Mouse (Mus musculus) neural tube, embryonic 15.5 days (tissue): Measurements from ENCODE around the gene Nalcn. TPM values are rescaled to one million over a fixed set of nuclear protein-coding genes. Genes with fewer than 3 reads are reported as not detected.

Experiments used
- ATAC-seq: fragments of 200-750 bp; cut with Nextera tagmentation; 2 replicates; pipeline ENCODE4 v1.8.0; 2017; ENCODE audit warnings: mild to moderate bottlenecking, moderate TSS enrichment, moderate library complexity; ENCODE audit not compliant: low FRiP score
- H3K27ac ChIP-seq: fragments of 300-500 bp; sonication (generic); replicated peaks from 2 replicates; pipeline ENCODE4 v1.5.1; 2015; ENCODE audit warnings: mild to moderate bottlenecking, inconsistent platforms
- H3K27me3 ChIP-seq: fragments of 300-500 bp; sonication (generic); replicated peaks from 2 replicates; pipeline ENCODE4 v1.6.1; 2015; ENCODE audit warnings: inconsistent platforms
- H3K36me3 ChIP-seq: fragments of 300-500 bp; sonication (generic); 2 replicates; pipeline ENCODE4 v1.6.1; 2015; ENCODE audit warnings: inconsistent platforms
- H3K4me1 ChIP-seq: fragments of 300-500 bp; sonication (generic); 2 replicates; pipeline ENCODE4 v1.6.1; 2015; ENCODE audit warnings: inconsistent platforms
- H3K4me2 ChIP-seq: fragments of 300-500 bp; sonication (generic); 2 replicates; pipeline ENCODE4 v1.6.1; 2015; ENCODE audit warnings: inconsistent platforms, mild to moderate bottlenecking, moderate library complexity
- H3K4me3 ChIP-seq: fragments of 300-500 bp; sonication (generic); replicated peaks from 2 replicates; pipeline ENCODE4 v1.5.1; 2015; ENCODE audit warnings: mild to moderate bottlenecking, inconsistent platforms
- H3K9ac ChIP-seq: fragments of 300-500 bp; sonication (generic); replicated peaks from 2 replicates; pipeline ENCODE4 v1.6.1; 2015; ENCODE audit warnings: mild to moderate bottlenecking, inconsistent platforms
- H3K9me3 ChIP-seq: fragments of 300-500 bp; sonication (generic); replicated peaks from 2 replicates; pipeline ENCODE4 v1.6.1; 2016; ENCODE audit warnings: inconsistent platforms
- WGBS: fragments of 180-500 bp; shearing (Covaris S2); methylation state at CpG from one replicate; pipeline ENCODE4 v1.1.7; 2015; ENCODE audit warnings: mixed read lengths; 5-methylcytosine and 5-hydroxymethylcytosine counted together
- polyA plus RNA-seq: library from polyadenylated mRNA; unstranded; fragments of >200 nt; fragmentation: Nextera tagmentation; extraction: Ambion mirVana; gene quantifications from 2 replicates; pipeline ENCODE4 v1.2.1, GENCODE M21; 2015

Nalcn gene
- polyA plus RNA-seq, 1 experiment from 2014 or later, result 13.9 TPM

DNA sequence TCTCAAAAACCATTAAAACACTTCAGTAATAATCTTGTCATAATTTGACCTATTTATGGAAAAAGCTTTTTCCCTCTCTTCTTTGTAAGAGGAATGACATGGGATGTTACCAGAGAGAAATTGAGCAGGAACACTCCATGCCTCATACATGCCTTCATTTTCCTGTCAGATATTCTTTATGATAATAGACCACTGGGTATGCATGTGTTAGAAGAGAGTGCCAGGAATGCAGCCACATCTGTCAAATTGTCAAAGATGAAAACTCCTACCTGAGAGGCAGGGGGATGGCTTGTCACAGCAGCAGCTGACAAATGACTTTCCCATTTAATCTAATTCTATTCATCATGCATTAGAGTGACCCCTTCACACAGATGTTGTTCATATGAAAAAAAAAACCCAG, 131.4 kb downstream of the Nalcn start:
- no peaks in the 10 kb centered on the region for H3K27me3 ChIP-seq
- no peak overlapping the region for H3K4me2 ChIP-seq
- no peak for ATAC-seq
- H3K9ac ChIP-seq, result no peak overlapping the region
- no peaks in the 10 kb centered on the region for H3K4me1 ChIP-seq
- no peak overlapping the region for H3K27ac ChIP-seq
- no peaks in the 10 kb centered on the region for H3K36me3 ChIP-seq
- H3K9me3 ChIP-seq, result 0 out of 2 replicates have a peak, but pooled peaks cover 2% of the 10 kb centered on the region
- no peak overlapping the region for H3K4me3 ChIP-seq

GRCm38 (mm10) chr14:123488575-123489207, 138.3 kb downstream of the Nalcn start:
- ATAC-seq, result no peak
- no peak overlapping the region for H3K4me3 ChIP-seq
- no peaks in the 10 kb centered on the region for H3K27me3 ChIP-seq
- H3K9ac ChIP-seq, result no peak overlapping the region
- 83% methylated on average over 1 of the region's 1 CpGs for WGBS
- H3K36me3 ChIP-seq, result no peaks in the 10 kb centered on the region
- H3K4me1 ChIP-seq, result no peaks in the 10 kb centered on the region
- no peak overlapping the region for H3K27ac ChIP-seq
- H3K4me2 ChIP-seq, result no peak overlapping the region
- no peaks in the 10 kb centered on the region for H3K9me3 ChIP-seq

- Histone ChIP-seq H3K4me2 (no peak overlapping the region), H3K27me3 (no peaks in the 10 kb centered on the region), H3K4me3 (no peak overlapping the region), H3K4me1 (no peaks in the 10 kb centered on the region), H3K27ac (no peak overlapping the region), H3K9ac (no peak overlapping the region), H3K36me3 (peaks cover 4% of the 10 kb centered on the region; the same call in 1 of the 2 replicates), H3K9me3 (no peaks in the 10 kb centered on the region)
- WGBS, result 81% methylated on average over 1 of the region's 1 CpGs
- no peak for ATAC-seq
Observed at GRCm38 (mm10) chr14:123462026-123462425, 164.9 kb downstream of the Nalcn start.

DNA sequence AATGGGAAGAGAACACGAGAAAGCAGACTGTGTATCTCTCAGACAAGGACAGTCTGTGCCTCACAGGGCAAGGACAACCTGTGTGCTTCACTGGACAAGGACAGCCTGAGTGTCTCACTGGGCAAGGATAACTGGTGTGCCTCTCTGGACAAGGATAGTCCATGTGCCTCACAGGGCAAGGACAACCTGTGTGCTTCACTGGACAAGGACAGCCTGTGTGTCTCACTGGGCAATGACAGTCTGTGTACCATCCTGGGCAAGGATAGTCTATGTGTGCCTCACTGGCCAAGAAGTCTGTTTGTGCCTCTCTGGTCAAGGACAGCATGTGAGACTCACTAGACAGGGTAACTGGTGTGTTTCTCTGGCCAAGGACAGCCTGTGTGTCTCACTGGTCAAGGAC, 180.9 kb downstream of the Nalcn start:
- Histone ChIP-seq H3K9me3 (no peaks in the 10 kb centered on the region), H3K4me1 (no peaks in the 10 kb centered on the region), H3K27me3 (no peaks in the 10 kb centered on the region), H3K4me3 (no peak overlapping the region), H3K27ac (no peak overlapping the region), H3K4me2 (no peak overlapping the region), H3K36me3 (no peaks in the 10 kb centered on the region), H3K9ac (no peak overlapping the region)
- WGBS, result 80% methylated on average over 1 of the region's 1 CpGs
- ATAC-seq, result no peak

DNA sequence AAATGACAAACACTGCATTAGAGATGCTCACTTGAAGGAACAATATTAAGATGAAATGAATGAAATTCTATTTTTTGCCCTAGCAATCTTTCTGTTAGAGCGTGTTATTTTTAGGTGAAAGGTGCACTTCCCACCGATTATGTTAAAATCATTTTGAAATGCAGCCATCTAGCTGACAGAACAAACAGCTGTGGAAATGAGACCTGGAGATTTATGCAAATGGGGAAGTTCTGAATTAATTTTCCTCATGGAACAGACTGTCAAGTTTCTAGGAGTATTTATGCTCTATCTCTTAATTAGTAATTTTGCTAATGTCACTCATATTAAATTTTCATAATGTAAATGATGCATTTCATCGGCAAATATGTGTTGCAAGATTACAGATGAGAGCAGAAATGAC, 191.4 kb downstream of the Nalcn start:
- H3K4me1 ChIP-seq, result no peaks in the 10 kb centered on the region
- 76% methylated on average over 3 of the region's 3 CpGs for WGBS
- no peak for ATAC-seq
- H3K27ac ChIP-seq, result no peak overlapping the region
- H3K9me3 ChIP-seq, result no peaks in the 10 kb centered on the region
- no peak overlapping the region for H3K9ac ChIP-seq
- no peak overlapping the region for H3K4me3 ChIP-seq
- no peaks in the 10 kb centered on the region for H3K36me3 ChIP-seq
- H3K27me3 ChIP-seq, result no peaks in the 10 kb centered on the region
- no peak overlapping the region for H3K4me2 ChIP-seq

- Histone ChIP-seq H3K9me3 (no peaks in the 10 kb centered on the region), H3K36me3 (no peaks in the 10 kb centered on the region), H3K27me3 (no peaks in the 10 kb centered on the region), H3K4me3 (no peak overlapping the region), H3K4me2 (no peak overlapping the region), H3K9ac (no peak overlapping the region), H3K27ac (no peak overlapping the region), H3K4me1 (no peaks in the 10 kb centered on the region)
- 66% methylated on average over 7 of the region's 7 CpGs for WGBS
- peak; percentile 76 for ATAC-seq
Observed at GRCm38 (mm10) chr14:123376167-123376855, 250.6 kb downstream of the Nalcn start.

DNA sequence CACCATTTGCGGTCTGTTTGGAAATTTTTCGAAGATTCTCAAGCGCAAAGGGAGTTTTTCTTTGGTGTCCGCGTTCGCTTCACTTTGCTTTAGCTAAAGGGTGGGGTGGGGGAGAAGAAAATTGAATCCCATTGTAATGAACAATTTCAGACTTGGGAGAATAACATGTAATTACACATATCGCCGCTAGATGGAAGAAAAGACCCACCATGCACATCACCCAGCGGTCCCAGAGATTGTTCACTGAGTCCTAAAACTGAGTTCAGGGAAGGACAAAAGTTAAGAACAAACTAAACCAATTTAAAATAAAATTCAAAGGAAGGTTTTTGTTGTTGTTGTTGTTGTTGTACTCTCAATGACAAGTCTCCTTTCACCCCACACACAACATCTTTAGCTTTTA, 255.4 kb downstream of the Nalcn start:
- H3K9me3 ChIP-seq, result no peaks in the 10 kb centered on the region
- WGBS, result 14% methylated on average over 9 of the region's 9 CpGs
- ATAC-seq, result no peak; the same call in 1 of the 2 replicates
- H3K36me3 ChIP-seq, result no peaks in the 10 kb centered on the region
- H3K4me1 ChIP-seq, result no peaks in the 10 kb centered on the region
- H3K4me3 ChIP-seq, result no peak overlapping the region
- 0 out of 2 replicates have a peak, but pooled peaks cover 3% of the 10 kb centered on the region for H3K27me3 ChIP-seq
- no peak overlapping the region for H3K9ac ChIP-seq
- H3K27ac ChIP-seq, result no peak overlapping the region
- no peak overlapping the region for H3K4me2 ChIP-seq

DNA sequence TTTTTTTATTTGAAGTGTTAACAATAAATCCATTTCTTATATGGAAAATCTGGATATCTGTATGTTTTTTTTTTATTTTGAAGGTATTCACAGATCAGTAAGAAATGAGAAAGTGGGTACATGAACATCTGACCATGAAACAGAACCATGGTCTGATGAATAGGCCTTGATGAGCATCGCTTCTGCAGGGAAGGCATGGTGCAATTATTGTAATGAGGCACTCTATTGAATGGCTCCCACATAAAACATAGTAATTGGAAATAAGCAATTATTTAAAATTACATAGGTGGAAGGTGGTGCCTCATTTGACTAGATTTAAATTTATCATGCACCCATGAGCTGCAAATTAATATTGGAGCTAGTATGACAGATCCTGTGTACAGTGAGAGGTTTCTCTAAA, 267.3 kb downstream of the Nalcn start:
- no peak for ATAC-seq
- Histone ChIP-seq H3K27me3 (no peaks in the 10 kb centered on the region), H3K4me3 (no peak overlapping the region), H3K9me3 (no peaks in the 10 kb centered on the region), H3K4me1 (no peaks in the 10 kb centered on the region), H3K36me3 (no peaks in the 10 kb centered on the region), H3K27ac (no peak overlapping the region), H3K4me2 (no peak overlapping the region), H3K9ac (no peak overlapping the region)
- WGBS, result 43% methylated on average over 1 of the region's 1 CpGs

GRCm38 (mm10) chr14:123352973-123353372, 274.0 kb downstream of the Nalcn start:
- no peaks in the 10 kb centered on the region for H3K9me3 ChIP-seq
- H3K9ac ChIP-seq, result no peak overlapping the region
- H3K27me3 ChIP-seq, result no peaks in the 10 kb centered on the region
- peak; percentile 77; the same call in 1 of the 2 replicates for ATAC-seq
- no peaks in the 10 kb centered on the region for H3K4me1 ChIP-seq
- peaks cover under 1% of the 10 kb centered on the region; the same call in 1 of the 2 replicates for H3K36me3 ChIP-seq
- H3K4me3 ChIP-seq, result no peak overlapping the region
- WGBS, result 13% methylated on average over 6 of the region's 6 CpGs
- H3K4me2 ChIP-seq, result no peak overlapping the region
- no peak overlapping the region for H3K27ac ChIP-seq

DNA sequence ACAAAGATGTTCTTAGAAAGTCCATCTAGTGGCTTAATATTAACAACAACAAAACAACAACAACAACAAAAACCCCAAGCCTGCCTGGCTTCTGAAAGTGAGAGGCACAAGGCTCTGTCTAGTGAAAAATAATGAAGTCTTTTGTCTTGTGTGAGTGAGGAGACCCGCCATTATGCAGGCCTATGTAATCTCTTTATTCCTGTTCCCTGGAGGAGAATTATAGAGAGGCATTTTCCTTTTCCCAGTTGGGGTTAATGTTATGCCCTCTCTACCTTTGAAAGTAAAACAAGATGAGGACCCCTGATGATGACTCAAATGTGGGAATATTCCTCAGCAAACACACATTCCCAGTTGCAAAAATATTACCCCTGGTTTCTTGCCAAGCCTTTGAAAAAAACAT, 295.1 kb downstream of the Nalcn start:
- Histone ChIP-seq H3K27me3 (no peaks in the 10 kb centered on the region), H3K9ac (no peak overlapping the region), H3K27ac (no peak overlapping the region), H3K4me2 (no peak overlapping the region), H3K4me3 (no peak overlapping the region), H3K36me3 (no peaks in the 10 kb centered on the region), H3K9me3 (no peaks in the 10 kb centered on the region), H3K4me1 (no peaks in the 10 kb centered on the region)
- WGBS, result 11% methylated on average over 1 of the region's 1 CpGs
- no peak for ATAC-seq

DNA sequence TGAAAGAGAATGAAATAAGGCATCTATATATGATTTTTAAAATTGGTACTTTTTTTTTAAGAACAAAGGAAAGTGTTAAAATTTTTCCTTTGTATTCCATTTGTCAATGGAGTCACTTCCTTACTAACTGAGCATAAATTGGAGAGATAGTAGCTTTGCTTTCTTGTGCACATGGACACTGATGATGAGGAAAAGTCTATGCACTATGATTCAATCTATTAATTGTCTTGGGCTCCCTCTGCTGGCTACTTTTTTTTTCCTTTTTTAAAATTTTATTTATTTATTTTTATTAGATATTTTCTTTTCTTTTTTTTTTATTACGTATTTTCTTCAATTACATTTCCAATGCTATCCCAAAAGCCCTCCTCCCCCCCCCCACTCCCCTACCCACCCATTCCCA, 312.6 kb downstream of the Nalcn start:
- Histone ChIP-seq H3K4me2 (no peak overlapping the region), H3K9ac (no peak overlapping the region), H3K27me3 (no peaks in the 10 kb centered on the region), H3K4me1 (no peaks in the 10 kb centered on the region), H3K27ac (no peak overlapping the region), H3K9me3 (no peaks in the 10 kb centered on the region), H3K4me3 (no peak overlapping the region), H3K36me3 (peaks cover 4% of the 10 kb centered on the region; the same call in 1 of the 2 replicates)
- WGBS, result 65% methylated on average over 1 of the region's 1 CpGs
- ATAC-seq, result no peak

DNA sequence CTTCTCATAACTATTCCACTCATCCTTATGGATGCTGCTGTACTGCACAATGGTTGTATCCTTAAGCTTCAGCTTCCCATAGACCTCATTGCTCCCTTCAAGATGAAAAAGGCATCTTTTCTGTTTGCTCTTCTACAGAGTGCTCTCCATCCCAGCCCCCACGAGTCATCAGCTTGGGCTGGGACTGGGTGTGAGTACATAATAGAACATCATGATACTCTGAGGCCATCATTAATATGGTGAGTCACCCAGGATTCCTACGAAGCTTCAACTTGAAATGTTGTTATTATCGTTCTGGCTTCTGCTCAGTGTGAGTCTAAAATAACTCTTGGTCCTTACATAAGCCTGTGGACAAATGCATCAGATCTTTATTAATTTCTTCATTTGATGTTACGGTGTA, 314.6 kb downstream of the Nalcn start:
- Histone ChIP-seq H3K9ac (no peak overlapping the region), H3K9me3 (no peaks in the 10 kb centered on the region), H3K36me3 (peaks cover 4% of the 10 kb centered on the region; the same call in 1 of the 2 replicates), H3K27me3 (no peaks in the 10 kb centered on the region), H3K4me2 (no peak overlapping the region), H3K4me3 (no peak overlapping the region), H3K27ac (no peak overlapping the region), H3K4me1 (no peaks in the 10 kb centered on the region)
- 88% methylated on average over 4 of the region's 4 CpGs for WGBS
- ATAC-seq, result no peak
